Mouse (Mus musculus) liver, embryonic 15.5 days (tissue): ENCODE data around the gene Arhgef12. TPM values are rescaled to one million over a fixed set of nuclear protein-coding genes. Genes with fewer than 3 reads are reported as not detected.

Source experiments
- ATAC-seq: fragments of 200-750 bp; cut with Nextera tagmentation; 2 replicates; pipeline ENCODE4 v1.8.0; 2017; ENCODE audit warnings: moderate number of reproducible peaks, mild to moderate bottlenecking, moderate library complexity; ENCODE audit not compliant: insufficient read depth
- H3K27ac ChIP-seq: fragments of 300-500 bp; sonication (generic); replicated peaks from 2 replicates; pipeline ENCODE4 v1.5.1; 2015; ENCODE audit warnings: mild to moderate bottlenecking, inconsistent platforms
- H3K27me3 ChIP-seq: fragments of 300-500 bp; sonication (generic); 2 replicates; pipeline ENCODE4 v1.6.1; 2015; ENCODE audit warnings: mild to moderate bottlenecking, inconsistent platforms
- H3K36me3 ChIP-seq: fragments of 300-500 bp; sonication (generic); replicated peaks from 2 replicates; pipeline ENCODE4 v1.6.1; 2015; ENCODE audit warnings: moderate library complexity, mild to moderate bottlenecking, inconsistent platforms
- H3K4me1 ChIP-seq: fragments of 300-500 bp; sonication (generic); replicated peaks from 2 replicates; pipeline ENCODE4 v1.6.1; 2015; ENCODE audit warnings: inconsistent platforms
- H3K4me2 ChIP-seq: fragments of 300-500 bp; sonication (generic); 2 replicates; pipeline ENCODE4 v1.6.1; 2015; ENCODE audit warnings: moderate library complexity, mild to moderate bottlenecking, inconsistent platforms
- H3K4me3 ChIP-seq: fragments of 300-500 bp; sonication (generic); replicated peaks from 2 replicates; pipeline ENCODE4 v1.5.1; 2015; ENCODE audit warnings: mild to moderate bottlenecking, inconsistent platforms
- H3K9ac ChIP-seq: fragments of 300-500 bp; sonication (generic); 2 replicates; pipeline ENCODE4 v1.6.1; 2015; ENCODE audit warnings: moderate library complexity, mild to moderate bottlenecking, inconsistent platforms
- H3K9me3 ChIP-seq: fragments of 300-500 bp; sonication (generic); replicated peaks from 2 replicates; pipeline ENCODE4 v1.6.1; 2016; ENCODE audit warnings: inconsistent platforms
- WGBS: fragments of 180-500 bp; shearing (Covaris S2); methylation state at CpG from one replicate; pipeline ENCODE4 v1.1.7; 2015; ENCODE audit warnings: mixed read lengths; ENCODE audit not compliant: insufficient replicate concordance; 5-methylcytosine and 5-hydroxymethylcytosine counted together
- polyA plus RNA-seq: library from polyadenylated mRNA; unstranded; fragments of >200 nt; fragmentation: Nextera tagmentation; extraction: Ambion mirVana; gene quantifications from 2 replicates; pipeline ENCODE4 v1.2.1, GENCODE M21; 2015

Arhgef12 gene
- polyA plus RNA-seq, 1 experiment from 2014 or later = 6.1 TPM

DNA sequence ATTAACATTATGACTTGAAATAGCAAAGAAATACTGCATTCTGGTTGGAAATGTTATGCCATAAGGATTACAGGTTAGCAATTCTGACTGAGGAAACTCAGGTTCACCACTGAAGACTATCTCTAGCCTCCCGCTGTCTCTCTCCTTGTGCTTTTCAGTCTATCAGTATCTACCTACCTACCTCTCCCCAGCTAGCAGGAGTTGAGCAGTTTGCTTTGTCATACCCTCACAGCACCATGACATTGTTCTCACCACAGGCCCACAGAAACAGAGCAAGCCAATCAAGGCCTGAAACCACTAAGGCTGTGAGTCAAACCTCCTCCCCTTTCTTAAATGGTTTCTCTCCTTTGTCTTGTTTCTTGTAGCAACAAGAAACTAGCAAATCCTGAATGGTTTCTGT is 32.4 kb downstream of the Arhgef12 start:
- H3K4me1 ChIP-seq = peaks cover 2% of the 10 kb centered on the region; the same call in 1 of the 2 replicates
- no peaks in the 10 kb centered on the region for H3K9me3 ChIP-seq
- H3K4me2 ChIP-seq = no peak overlapping the region
- no peak overlapping the region for H3K27ac ChIP-seq
- ATAC-seq = no peak
- no peaks in the 10 kb centered on the region for H3K36me3 ChIP-seq
- H3K27me3 ChIP-seq = peaks cover 3% of the 10 kb centered on the region; the same call in 1 of the 2 replicates
- WGBS = 74% methylated on average over 1 of the region's 1 CpGs
- H3K9ac ChIP-seq = no peak overlapping the region
- no peak overlapping the region for H3K4me3 ChIP-seq

DNA sequence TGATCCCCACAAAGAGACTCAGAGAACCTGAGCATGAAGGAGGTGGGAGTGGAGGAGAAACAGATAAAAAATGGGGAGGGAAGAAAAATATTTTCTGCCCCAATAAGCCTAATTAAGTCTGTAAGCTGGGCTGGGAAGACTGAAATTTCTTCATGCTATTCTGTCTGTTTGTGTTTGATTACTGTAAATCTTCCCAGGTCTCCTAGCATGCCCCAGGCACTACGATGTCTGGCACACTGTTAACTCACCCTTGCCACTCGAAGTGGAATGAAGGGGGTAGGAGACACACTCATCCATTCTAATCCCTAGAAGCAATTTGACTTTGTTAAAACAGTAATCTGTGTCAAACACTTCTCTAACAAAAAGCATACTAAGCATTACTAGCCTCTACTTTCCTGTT is 35.3 kb downstream of the Arhgef12 start:
- no peaks in the 10 kb centered on the region for H3K36me3 ChIP-seq
- no peaks in the 10 kb centered on the region; the same call in 1 of the 2 replicates for H3K27me3 ChIP-seq
- H3K4me3 ChIP-seq = no peak overlapping the region
- no peak overlapping the region for H3K9ac ChIP-seq
- H3K4me1 ChIP-seq = peaks cover 5% of the 10 kb centered on the region
- 63% methylated on average over 2 of the region's 2 CpGs for WGBS
- no peak overlapping the region for H3K27ac ChIP-seq
- no peak overlapping the region for H3K4me2 ChIP-seq
- ATAC-seq = no peak
- H3K9me3 ChIP-seq = no peaks in the 10 kb centered on the region

DNA sequence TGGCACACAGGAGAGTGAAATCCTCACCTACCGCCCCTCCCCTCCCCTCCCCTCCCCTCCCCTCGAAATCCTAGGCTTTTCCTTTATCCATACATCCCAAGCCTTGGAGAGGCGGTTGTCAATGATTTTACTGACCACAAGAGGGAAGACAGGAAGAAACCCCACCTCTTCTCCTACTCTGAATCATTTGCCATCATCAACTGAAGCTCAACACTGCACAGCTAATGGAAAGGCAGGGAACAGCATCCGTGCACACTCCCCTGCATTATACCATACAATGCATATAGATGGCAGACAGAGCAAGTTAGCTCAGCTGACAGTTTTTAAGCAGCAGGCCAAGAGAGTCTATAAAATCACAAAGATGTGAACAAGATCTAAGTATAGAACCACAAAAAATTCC is 35.9 kb downstream of the Arhgef12 start:
- Histone ChIP-seq H3K4me1 (peaks cover 5% of the 10 kb centered on the region), H3K36me3 (no peaks in the 10 kb centered on the region), H3K27me3 (no peaks in the 10 kb centered on the region; the same call in 1 of the 2 replicates), H3K4me3 (no peak overlapping the region), H3K4me2 (no peak overlapping the region), H3K27ac (no peak overlapping the region), H3K9me3 (no peaks in the 10 kb centered on the region), H3K9ac (no peak overlapping the region)
- ATAC-seq = no peak
- WGBS = 39% methylated on average over 4 of the region's 4 CpGs

DNA sequence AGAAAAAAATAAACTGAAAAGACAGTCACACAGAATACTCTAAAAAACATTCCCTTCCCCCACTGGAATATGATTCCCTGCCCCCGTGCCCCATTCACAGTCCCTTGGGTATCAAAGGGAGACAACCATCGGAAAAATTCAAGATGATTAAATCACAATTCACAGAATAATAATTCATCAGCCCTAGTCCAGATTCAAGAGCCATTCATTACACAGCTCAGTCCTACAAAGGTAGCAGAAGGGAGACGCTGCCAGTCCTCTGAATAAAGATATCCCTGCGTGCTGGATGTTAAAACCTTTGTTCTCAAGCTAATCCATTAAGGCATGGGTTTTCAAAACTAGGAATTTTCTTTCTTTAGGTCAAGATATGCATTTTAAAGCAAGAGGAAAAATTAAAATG is 36.5 kb downstream of the Arhgef12 start:
- no peak overlapping the region for H3K4me2 ChIP-seq
- H3K27me3 ChIP-seq = no peaks in the 10 kb centered on the region; the same call in 1 of the 2 replicates
- no peak overlapping the region for H3K9ac ChIP-seq
- no peak for ATAC-seq
- H3K36me3 ChIP-seq = no peaks in the 10 kb centered on the region
- H3K4me3 ChIP-seq = no peak overlapping the region
- no peak overlapping the region for H3K27ac ChIP-seq
- WGBS = 76% methylated on average over 4 of the region's 4 CpGs
- peaks cover 5% of the 10 kb centered on the region for H3K4me1 ChIP-seq
- H3K9me3 ChIP-seq = no peaks in the 10 kb centered on the region

DNA sequence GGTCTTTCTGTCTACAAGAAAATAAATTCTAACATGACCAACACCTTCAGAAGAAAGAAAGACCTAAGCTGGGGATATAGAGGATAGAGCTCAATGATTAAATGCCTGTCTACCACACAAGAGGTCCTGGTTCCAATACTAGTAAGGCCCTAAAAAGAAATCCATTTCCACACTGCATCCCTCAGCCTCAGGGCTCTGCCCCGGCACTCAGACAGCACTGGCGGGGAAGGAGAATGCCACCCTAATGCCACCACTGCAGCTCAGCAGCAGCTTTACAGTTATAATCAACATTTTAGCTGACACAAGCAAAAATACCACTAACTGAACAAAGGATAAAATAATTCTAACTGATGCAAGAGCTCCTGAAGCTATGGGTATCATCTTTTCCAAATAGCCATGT is 36.9 kb downstream of the Arhgef12 start:
- ATAC-seq = no peak
- 72% methylated on average over 2 of the region's 2 CpGs for WGBS
- H3K4me1 ChIP-seq = peaks cover 5% of the 10 kb centered on the region
- H3K36me3 ChIP-seq = no peaks in the 10 kb centered on the region
- no peak overlapping the region for H3K9ac ChIP-seq
- no peak overlapping the region for H3K4me2 ChIP-seq
- no peaks in the 10 kb centered on the region for H3K9me3 ChIP-seq
- H3K4me3 ChIP-seq = no peak overlapping the region
- H3K27me3 ChIP-seq = no peaks in the 10 kb centered on the region; the same call in 1 of the 2 replicates
- no peak overlapping the region for H3K27ac ChIP-seq

DNA sequence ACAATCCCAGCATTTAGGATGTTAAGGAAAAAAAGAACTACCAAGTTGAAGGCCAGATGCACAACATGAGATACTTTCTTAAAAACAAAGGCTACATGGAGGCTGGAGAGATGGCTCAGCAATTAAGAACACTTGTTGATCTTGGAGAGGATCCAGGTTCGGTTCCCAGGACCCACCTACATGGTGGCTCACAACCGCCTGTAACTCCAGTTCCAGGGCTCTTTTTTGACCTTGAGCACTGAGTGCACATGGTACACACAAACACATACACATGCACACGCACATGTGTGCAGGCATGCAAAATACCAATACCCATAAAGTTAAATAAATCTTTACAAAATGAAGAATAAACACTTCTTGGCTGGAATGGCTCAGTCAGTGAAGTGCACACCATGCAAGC is 39.1 kb downstream of the Arhgef12 start:
- Histone ChIP-seq H3K27me3 (no peaks in the 10 kb centered on the region), H3K4me2 (no peak overlapping the region), H3K4me3 (no peak overlapping the region), H3K36me3 (no peaks in the 10 kb centered on the region), H3K9ac (no peak overlapping the region), H3K9me3 (no peaks in the 10 kb centered on the region), H3K4me1 (peaks cover 5% of the 10 kb centered on the region), H3K27ac (no peak overlapping the region)
- 65% methylated on average over 3 of the region's 3 CpGs for WGBS
- no peak for ATAC-seq

DNA sequence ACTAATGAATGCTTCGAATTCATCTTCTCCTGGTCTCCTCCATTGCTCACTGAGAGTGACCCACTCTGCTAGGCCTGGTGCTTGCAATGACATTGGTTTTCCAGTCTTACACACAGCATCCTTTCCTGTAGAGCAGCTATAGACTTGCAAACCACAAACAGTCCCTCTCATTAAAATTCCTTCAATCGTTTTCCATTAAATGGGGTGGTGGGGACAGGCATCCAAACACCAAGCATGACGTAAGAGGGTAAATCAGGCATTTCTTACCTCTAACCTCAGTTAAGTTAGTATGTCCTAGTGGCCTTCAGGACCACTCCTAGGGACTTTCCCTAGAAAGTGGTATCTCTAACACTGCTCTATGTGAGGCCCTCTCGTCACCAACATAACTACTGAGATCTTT is 41.8 kb downstream of the Arhgef12 start:
- H3K36me3 ChIP-seq = no peaks in the 10 kb centered on the region
- H3K4me2 ChIP-seq = no peak overlapping the region
- H3K9ac ChIP-seq = no peak overlapping the region
- H3K27ac ChIP-seq = no peak overlapping the region
- WGBS = 74% methylated on average over 4 of the region's 4 CpGs
- no peaks in the 10 kb centered on the region for H3K27me3 ChIP-seq
- no peak for ATAC-seq
- H3K4me1 ChIP-seq = peaks cover 9% of the 10 kb centered on the region; the same call in 1 of the 2 replicates
- H3K4me3 ChIP-seq = no peak overlapping the region
- no peaks in the 10 kb centered on the region for H3K9me3 ChIP-seq

DNA sequence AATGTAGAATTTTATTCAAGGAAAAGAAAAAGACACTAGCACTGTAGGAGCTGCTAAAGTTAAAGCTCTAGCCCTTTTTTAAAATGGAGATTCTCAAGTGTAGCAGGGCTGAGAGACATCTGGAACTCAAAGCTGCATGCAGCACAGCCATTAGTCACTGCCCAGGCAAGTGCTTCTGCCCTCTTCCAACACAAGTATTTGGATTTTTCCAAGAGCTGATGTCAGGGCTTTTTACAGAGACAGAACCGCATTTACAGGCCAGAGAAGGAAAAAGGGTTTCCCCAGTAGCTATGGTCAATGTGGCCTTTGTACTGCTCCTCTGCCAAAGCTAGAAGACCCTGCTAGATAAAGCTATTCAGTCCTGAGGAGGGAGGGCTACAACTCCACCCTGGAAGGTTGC is 45.5 kb downstream of the Arhgef12 start:
- H3K4me1 ChIP-seq = 0 out of 2 replicates have a peak, but pooled peaks cover 4% of the 10 kb centered on the region
- 81% methylated on average over 1 of the region's 1 CpGs for WGBS

DNA sequence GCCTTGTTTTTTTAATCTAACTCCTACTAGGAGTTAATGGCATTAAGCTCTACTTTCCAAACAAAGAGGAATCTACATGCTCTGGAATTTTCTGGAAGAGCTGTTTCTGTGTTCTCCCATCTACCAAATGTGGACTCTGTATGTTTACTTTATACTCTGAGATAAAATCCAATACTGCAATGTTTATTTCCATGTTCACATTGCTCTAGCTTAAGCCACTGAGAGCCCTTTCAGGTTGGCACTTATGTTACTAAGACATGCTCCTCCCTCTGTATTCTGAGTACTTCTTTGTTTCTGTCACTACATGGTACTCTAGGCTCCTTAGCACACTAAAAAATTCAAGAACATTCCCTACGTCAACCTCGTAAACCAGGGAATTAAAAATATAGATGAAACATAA is 56.6 kb downstream of the Arhgef12 start:
- Histone ChIP-seq H3K27me3 (no peaks in the 10 kb centered on the region; the same call in 1 of the 2 replicates), H3K27ac (no peak overlapping the region), H3K9me3 (no peaks in the 10 kb centered on the region), H3K36me3 (no peaks in the 10 kb centered on the region), H3K9ac (no peak overlapping the region), H3K4me1 (0 out of 2 replicates have a peak, but pooled peaks cover 6% of the 10 kb centered on the region), H3K4me3 (no peak overlapping the region), H3K4me2 (no peak overlapping the region)
- WGBS = 87% methylated on average over 2 of the region's 2 CpGs
- no peak for ATAC-seq

More for the DNA sequence above, 45.5 kb downstream of the Arhgef12 start:
- Histone ChIP-seq H3K4me2 (no peak overlapping the region), H3K9me3 (no peaks in the 10 kb centered on the region), H3K4me3 (no peak overlapping the region), H3K36me3 (no peaks in the 10 kb centered on the region), H3K27ac (no peak overlapping the region), H3K27me3 (no peaks in the 10 kb centered on the region), H3K9ac (no peak overlapping the region)
- ATAC-seq = no peak

DNA sequence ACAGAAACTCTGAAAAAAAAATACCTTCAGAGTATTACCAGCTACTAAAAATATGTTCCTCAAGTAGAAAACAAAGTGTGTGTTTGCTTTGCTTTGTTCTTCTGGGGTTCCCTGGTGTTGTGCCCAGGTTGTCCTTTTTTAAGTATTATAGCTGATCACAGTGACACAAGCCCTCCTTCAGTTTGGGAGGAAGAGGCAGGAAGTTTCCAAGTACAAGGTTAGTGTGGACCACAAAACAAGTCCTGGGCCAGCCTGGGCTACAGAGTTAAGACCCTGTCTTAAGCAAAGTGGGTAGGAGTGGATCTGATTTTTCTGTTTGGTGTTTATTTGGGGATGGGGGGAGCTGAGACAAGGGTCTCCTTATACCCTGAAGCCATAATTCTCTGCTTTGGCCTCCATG is 62.6 kb downstream of the Arhgef12 start:
- ATAC-seq = no peak
- no peak overlapping the region for H3K4me3 ChIP-seq
- peaks cover 18% of the 10 kb centered on the region; the same call in 1 of the 2 replicates for H3K36me3 ChIP-seq
- H3K4me2 ChIP-seq = no peak overlapping the region
- H3K27ac ChIP-seq = no peak overlapping the region
- no peaks in the 10 kb centered on the region for H3K27me3 ChIP-seq
- no peaks in the 10 kb centered on the region for H3K9me3 ChIP-seq
- H3K4me1 ChIP-seq = no peaks in the 10 kb centered on the region
- no peak overlapping the region for H3K9ac ChIP-seq

DNA sequence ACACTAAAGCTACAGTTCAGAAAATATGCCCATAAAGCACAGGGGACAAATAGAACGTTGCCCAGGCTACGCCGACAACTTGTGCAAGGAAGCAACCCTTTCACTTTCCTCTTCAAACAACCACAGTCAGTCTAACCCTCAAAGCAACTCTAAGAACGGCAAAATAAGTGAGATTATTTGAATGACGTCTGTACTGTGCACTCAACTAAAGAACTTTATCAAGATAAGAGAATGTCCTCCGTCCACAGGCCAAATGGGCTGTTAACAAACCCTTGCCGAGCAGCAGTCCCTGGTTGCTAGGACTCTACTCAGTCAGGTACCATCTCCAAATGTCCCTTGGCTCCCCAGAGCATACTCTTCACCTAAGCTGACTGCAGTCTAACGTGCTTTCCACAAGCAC is 68.6 kb downstream of the Arhgef12 start:
- ATAC-seq = no peak
- Histone ChIP-seq H3K4me1 (no peaks in the 10 kb centered on the region), H3K9ac (no peak overlapping the region), H3K4me2 (no peak overlapping the region), H3K4me3 (no peak overlapping the region), H3K36me3 (peaks cover 18% of the 10 kb centered on the region; the same call in 1 of the 2 replicates), H3K27me3 (no peaks in the 10 kb centered on the region; the same call in 1 of the 2 replicates), H3K9me3 (no peaks in the 10 kb centered on the region), H3K27ac (no peak overlapping the region)
- 59% methylated on average over 8 of the region's 8 CpGs for WGBS

DNA sequence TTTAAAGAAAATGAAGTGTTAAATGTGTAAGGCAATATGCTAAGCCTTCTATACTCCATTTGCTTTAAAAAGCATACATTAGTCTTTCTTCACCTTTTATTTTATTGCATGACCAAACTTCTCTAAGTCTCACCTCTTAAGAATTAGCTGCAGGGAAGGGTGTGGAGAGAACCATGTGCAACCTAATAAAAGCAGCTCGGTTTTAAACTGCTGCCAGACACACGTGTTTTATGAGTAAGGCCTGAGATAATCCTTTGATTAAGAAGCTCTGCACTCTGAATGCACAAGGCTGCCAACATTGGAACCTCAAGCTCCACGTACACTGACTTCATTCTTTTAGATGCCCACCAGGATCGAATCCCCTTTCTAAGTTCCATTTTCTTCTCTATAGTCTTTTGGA is 71.8 kb downstream of the Arhgef12 start:
- no peak for ATAC-seq

More for the DNA sequence above, 71.8 kb downstream of the Arhgef12 start:
- Histone ChIP-seq H3K4me2 (no peak overlapping the region), H3K4me1 (no peaks in the 10 kb centered on the region), H3K4me3 (no peak overlapping the region), H3K27ac (no peak overlapping the region), H3K9me3 (no peaks in the 10 kb centered on the region), H3K9ac (no peak overlapping the region), H3K36me3 (0 out of 2 replicates have a peak, but pooled peaks cover 6% of the 10 kb centered on the region), H3K27me3 (no peaks in the 10 kb centered on the region; the same call in 1 of the 2 replicates)
- whole genome bisulfite sequencing = 70% methylated on average over 4 of the region's 4 CpGs
